Mouse (Mus musculus) hindbrain, embryonic 11.5 days (tissue): ENCODE data around the gene Mgat5. TPM values are rescaled to one million over a fixed set of nuclear protein-coding genes. Genes with fewer than 3 reads are reported as not detected.

Experiments
- ATAC-seq: fragments of 200-750 bp; cut with Nextera tagmentation; 2 replicates; pipeline ENCODE4 v1.8.0; 2017; ENCODE audit warnings: mild to moderate bottlenecking, moderate TSS enrichment, moderate library complexity; ENCODE audit not compliant: low FRiP score
- DNase-seq: peaks from one replicate; pipeline ENCODE4 v3.0.0-alpha.2; 2015; ENCODE audit warnings: low spot score
- H3K27ac ChIP-seq: fragments of 300-500 bp; sonication (generic); 2 replicates; pipeline ENCODE4 v1.5.1; 2014; ENCODE audit warnings: mild to moderate bottlenecking, low read depth, low read length
- H3K27me3 ChIP-seq: fragments of 300-500 bp; sonication (generic); 2 replicates; pipeline ENCODE4 v1.6.1; 2014; ENCODE audit warnings: mild to moderate bottlenecking, low read length, moderate library complexity, mixed read lengths; ENCODE audit not compliant: control insufficient read depth, insufficient read depth
- H3K36me3 ChIP-seq: fragments of 300-500 bp; sonication (generic); 2 replicates; pipeline ENCODE4 v1.6.1; 2014; ENCODE audit warnings: mild to moderate bottlenecking, low read length, moderate library complexity, mixed read lengths; ENCODE audit not compliant: control insufficient read depth, insufficient read depth
- H3K4me1 ChIP-seq: fragments of 300-500 bp; sonication (generic); replicated peaks from 2 replicates; pipeline ENCODE4 v1.6.1; 2014; ENCODE audit warnings: low read length, mixed read lengths; ENCODE audit not compliant: control insufficient read depth, insufficient read depth
- H3K4me2 ChIP-seq: fragments of 300-500 bp; sonication (generic); replicated peaks from 2 replicates; pipeline ENCODE4 v1.6.1; 2014; ENCODE audit warnings: mild to moderate bottlenecking, low read depth, low read length
- H3K4me3 ChIP-seq: fragments of 300-500 bp; sonication (generic); 2 replicates; pipeline ENCODE4 v1.5.1; 2014; ENCODE audit warnings: low read depth, low read length
- H3K9ac ChIP-seq: fragments of 300-500 bp; sonication (generic); 2 replicates; pipeline ENCODE4 v1.6.1; 2014; ENCODE audit warnings: low read depth, low read length
- H3K9me3 ChIP-seq: fragments of 300-500 bp; sonication (generic); 2 replicates; pipeline ENCODE4 v1.6.1; 2016; ENCODE audit warnings: low read length; ENCODE audit not compliant: control insufficient read depth
- WGBS: fragments of 180-500 bp; shearing (Covaris S2); extraction: QIAGEN DNeasy Blood & Tissue Kit; methylation state at CpG from one replicate; pipeline ENCODE4 v1.1.7; 2014; 5-methylcytosine and 5-hydroxymethylcytosine counted together
- polyA plus RNA-seq: library from polyadenylated mRNA; unstranded; fragments of >200 nt; fragmentation: Nextera tagmentation; extraction: Ambion mirVana; gene quantifications from 2 replicates; pipeline ENCODE4 v1.2.1, GENCODE M21; 2014

Gene Mgat5
- polyA plus RNA-seq, 1 experiment from 2014 or later, result 11.5 TPM

- no peak overlapping the region for H3K4me2 ChIP-seq
- peaks cover 2% of the 10 kb centered on the region; the same call in 1 of the 2 replicates for H3K4me1 ChIP-seq
- H3K27me3 ChIP-seq, result no peaks in the 10 kb centered on the region
- H3K4me3 ChIP-seq, result no peak overlapping the region
- peak; percentile 77 for ATAC-seq
- H3K36me3 ChIP-seq, result no peaks in the 10 kb centered on the region
- peak; percentile 86 for DNase-seq
- 0 out of 2 replicates have a peak overlapping the region, but pooled peaks have one; percentile 17 for H3K27ac ChIP-seq
- H3K9me3 ChIP-seq, result no peaks in the 10 kb centered on the region
- 0 out of 2 replicates have a peak overlapping the region, but pooled peaks have one; percentile 11 for H3K9ac ChIP-seq
- 16% methylated on average over 6 of the region's 6 CpGs for WGBS
Observed at GRCm38 (mm10) chr1:127459015-127459451, 254.2 kb downstream of the Mgat5 start.

DNA sequence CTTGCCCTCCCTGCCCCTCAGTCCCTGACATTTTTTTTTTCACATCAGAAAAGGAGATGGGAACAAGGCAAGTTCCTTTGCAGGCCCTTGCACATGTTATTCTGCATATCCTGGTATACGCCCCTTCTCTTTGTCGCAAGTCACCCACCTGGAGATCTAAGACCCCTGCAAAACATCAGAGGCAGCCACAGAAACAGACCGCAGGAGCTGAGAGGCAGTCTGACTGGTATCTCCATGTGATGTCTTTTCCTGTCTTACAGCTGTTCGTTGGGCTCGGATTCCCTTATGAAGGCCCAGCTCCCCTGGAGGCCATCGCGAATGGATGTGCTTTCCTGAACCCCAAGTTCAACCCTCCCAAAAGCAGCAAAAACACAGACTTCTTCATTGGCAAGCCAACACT, 254.8 kb downstream of the Mgat5 start:
- no peak for DNase-seq
- Histone ChIP-seq H3K4me1 (peaks cover 2% of the 10 kb centered on the region; the same call in 1 of the 2 replicates), H3K27me3 (no peaks in the 10 kb centered on the region), H3K27ac (no peak overlapping the region), H3K4me3 (no peak overlapping the region), H3K9ac (no peak overlapping the region), H3K9me3 (no peaks in the 10 kb centered on the region), H3K36me3 (no peaks in the 10 kb centered on the region), H3K4me2 (no peak overlapping the region)
- no peak for ATAC-seq
- 62% methylated on average over 7 of the region's 7 CpGs for whole genome bisulfite sequencing

DNA sequence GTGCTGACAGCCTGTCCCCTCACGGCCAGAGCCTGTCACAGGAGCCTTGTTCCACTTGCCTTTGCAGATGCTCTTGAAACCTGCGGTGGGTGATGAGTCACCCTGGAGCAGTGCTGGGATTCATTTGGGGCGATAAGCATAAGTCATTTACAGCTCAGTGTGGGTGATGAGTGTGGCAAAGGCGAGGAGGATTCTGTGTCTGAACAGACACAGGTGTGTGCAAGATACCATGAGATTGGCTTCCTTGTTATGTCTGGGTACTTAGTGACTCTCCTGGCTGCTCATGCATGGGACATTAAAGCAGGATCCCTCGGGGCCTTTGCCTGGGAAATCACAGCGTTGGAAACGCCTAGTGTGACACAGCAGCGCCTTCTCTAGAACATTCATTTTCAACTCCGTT, 256.2 kb downstream of the Mgat5 start:
- H3K36me3 ChIP-seq, result no peaks in the 10 kb centered on the region
- no peak overlapping the region for H3K4me3 ChIP-seq
- WGBS, result 74% methylated on average over 9 of the region's 9 CpGs
- ATAC-seq, result peak; percentile 46; the same call in 1 of the 2 replicates
- H3K4me1 ChIP-seq, result peaks cover 2% of the 10 kb centered on the region; the same call in 1 of the 2 replicates
- H3K4me2 ChIP-seq, result no peak overlapping the region
- H3K27me3 ChIP-seq, result no peaks in the 10 kb centered on the region
- no peak overlapping the region for H3K27ac ChIP-seq
- no peaks in the 10 kb centered on the region for H3K9me3 ChIP-seq
- peak; percentile 27 for DNase-seq
- no peak overlapping the region for H3K9ac ChIP-seq

DNA sequence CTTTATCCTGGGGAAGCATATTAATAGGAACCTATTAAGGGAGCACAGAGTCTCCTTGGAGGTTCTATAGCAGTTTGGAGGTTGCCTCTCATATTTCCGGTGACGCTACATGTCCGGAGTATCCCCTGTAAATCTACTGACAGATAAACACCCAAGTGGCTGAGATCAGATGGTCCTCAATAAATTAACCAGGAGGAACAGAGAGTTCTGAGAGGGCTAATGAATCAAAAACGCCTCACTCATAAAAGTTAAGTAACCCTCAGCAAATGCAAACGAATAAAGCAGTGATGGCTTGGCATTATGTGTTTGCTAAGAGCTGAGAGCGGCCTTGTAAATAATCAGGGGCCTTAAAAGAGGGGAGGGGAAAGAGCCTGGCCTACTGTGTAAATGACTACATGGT, 259.2 kb downstream of the Mgat5 start:
- no peak for DNase-seq
- Histone ChIP-seq H3K4me3 (no peak overlapping the region), H3K4me2 (no peak overlapping the region), H3K9ac (no peak overlapping the region), H3K4me1 (no peaks in the 10 kb centered on the region), H3K9me3 (no peaks in the 10 kb centered on the region), H3K36me3 (no peaks in the 10 kb centered on the region), H3K27me3 (no peaks in the 10 kb centered on the region), H3K27ac (no peak overlapping the region)
- ATAC-seq, result no peak
- 89% methylated on average over 6 of the region's 6 CpGs for WGBS

- WGBS, result 78% methylated on average over 6 of the region's 6 CpGs
Observed at GRCm38 (mm10) chr1:127465292-127465691, 260.5 kb downstream of the Mgat5 start.

DNA sequence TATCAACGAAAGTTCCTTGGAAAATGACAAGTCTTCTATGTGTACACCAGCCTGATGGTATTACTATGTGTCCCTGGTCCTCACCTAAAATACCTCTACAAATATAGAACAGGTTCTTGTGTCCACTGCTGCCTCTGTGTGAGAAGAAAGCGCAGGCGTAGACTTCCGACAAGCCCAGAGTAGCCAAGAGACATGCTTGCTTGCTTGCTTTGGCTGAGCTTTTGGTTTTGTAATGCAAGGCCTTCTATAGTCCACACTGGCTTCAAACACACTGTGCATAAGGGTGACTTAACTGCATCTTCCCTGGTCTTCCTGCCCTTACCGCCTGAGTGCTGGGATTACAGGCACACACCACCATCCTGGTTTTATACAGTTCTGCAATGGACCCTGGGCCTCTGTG, 262.4 kb downstream of the Mgat5 start:
- H3K4me1 ChIP-seq, result no peaks in the 10 kb centered on the region
- H3K9me3 ChIP-seq, result no peaks in the 10 kb centered on the region
- H3K9ac ChIP-seq, result no peak overlapping the region
- H3K27me3 ChIP-seq, result no peaks in the 10 kb centered on the region
- no peak for ATAC-seq
- no peak overlapping the region for H3K27ac ChIP-seq
- no peak overlapping the region for H3K4me2 ChIP-seq
- 99% methylated on average over 5 of the region's 5 CpGs for WGBS
- no peak for DNase-seq
- no peak overlapping the region for H3K4me3 ChIP-seq
- no peaks in the 10 kb centered on the region for H3K36me3 ChIP-seq

More at GRCm38 (mm10) chr1:127465292-127465691, 260.5 kb downstream of the Mgat5 start:
- DNase-seq, result no peak
- Histone ChIP-seq H3K4me3 (no peak overlapping the region), H3K9me3 (no peaks in the 10 kb centered on the region), H3K27me3 (no peaks in the 10 kb centered on the region), H3K36me3 (no peaks in the 10 kb centered on the region), H3K4me1 (no peaks in the 10 kb centered on the region), H3K9ac (no peak overlapping the region), H3K27ac (no peak overlapping the region), H3K4me2 (no peak overlapping the region)
- ATAC-seq, result no peak

- no peaks in the 10 kb centered on the region for H3K9me3 ChIP-seq
- no peaks in the 10 kb centered on the region for H3K27me3 ChIP-seq
- H3K4me3 ChIP-seq, result no peak overlapping the region
- H3K27ac ChIP-seq, result no peak overlapping the region
- ATAC-seq (no peak), DNase-seq (no peak)
- no peak overlapping the region for H3K9ac ChIP-seq
- no peaks in the 10 kb centered on the region for H3K4me1 ChIP-seq
- 86% methylated on average over 4 of the region's 4 CpGs for WGBS
- H3K4me2 ChIP-seq, result no peak overlapping the region
- no peaks in the 10 kb centered on the region for H3K36me3 ChIP-seq
Observed at GRCm38 (mm10) chr1:127470175-127470574, 265.4 kb downstream of the Mgat5 start.

DNA sequence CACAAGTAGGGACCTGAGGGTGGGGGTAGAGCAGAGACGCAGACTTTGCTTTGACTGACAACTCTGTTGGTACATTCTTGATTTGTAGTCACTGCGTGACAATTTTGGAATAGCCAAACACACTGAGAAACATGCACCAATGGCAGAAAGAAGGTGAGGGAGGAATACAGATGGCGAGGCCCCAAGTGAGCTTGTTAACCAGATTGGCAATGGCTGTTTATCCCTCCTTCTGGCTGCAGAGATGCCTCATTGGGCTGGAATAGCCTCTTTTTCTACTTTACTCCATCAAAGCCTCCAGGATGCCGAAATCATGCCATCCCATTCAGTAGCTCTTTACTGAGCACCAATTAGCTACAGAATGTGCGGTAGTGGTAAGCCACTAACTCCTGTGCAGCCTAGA, 270.9 kb downstream of the Mgat5 start:
- Histone ChIP-seq H3K4me2 (no peak overlapping the region), H3K36me3 (no peaks in the 10 kb centered on the region), H3K27me3 (no peaks in the 10 kb centered on the region), H3K4me3 (no peak overlapping the region), H3K9ac (no peak overlapping the region), H3K4me1 (no peaks in the 10 kb centered on the region), H3K27ac (no peak overlapping the region), H3K9me3 (no peaks in the 10 kb centered on the region)
- 96% methylated on average over 5 of the region's 5 CpGs for WGBS
- ATAC-seq (no peak), DNase-seq (no peak)

GRCm38 (mm10) chr1:127482911-127483310, 278.1 kb downstream of the Mgat5 start:
- 84% methylated on average over 10 of the region's 10 CpGs for WGBS
- Histone ChIP-seq H3K9ac (no peak overlapping the region), H3K27me3 (no peaks in the 10 kb centered on the region), H3K4me1 (no peaks in the 10 kb centered on the region), H3K4me2 (no peak overlapping the region), H3K9me3 (no peaks in the 10 kb centered on the region), H3K4me3 (no peak overlapping the region), H3K36me3 (no peaks in the 10 kb centered on the region), H3K27ac (no peak overlapping the region)
- ATAC-seq (no peak), DNase-seq (no peak)
